8 mouse cellular contexts compared by ENCODE assay signal in genomic region chr15:78547415-78548335, GRCm38 (mm10). TPM values are rescaled to one million over a fixed set of nuclear protein-coding genes. Genes with fewer than 3 reads are reported as not detected.
DNase-seq lines count a peak whose midpoint lies in the region; ATAC-seq and TF ChIP-seq lines count a peak whose summit lies in the region.
"Had no signal": no experiment of that assay in that cellular context is flagged by ENCODE, and none has a peak within 500 bp of the region (broad histone marks: within the 10 kb centered on the region; RNA-seq: fewer than 3 reads in every experiment).

No protein-coding gene starts in this region.

- no peaks in the 10 kb centered on the region for H3K36me3 ChIP-seq in kidney, adult 2 months (ENCODE audit: control insufficient read depth, insufficient read depth, low read length)
- no peaks in the 10 kb centered on the region for H3K36me3 ChIP-seq in kidney, embryonic 16.5 days (ENCODE audit: insufficient read depth, low read length)
- no peaks in the 10 kb centered on the region for H3K36me3 ChIP-seq in ES-E14 (ENCODE audit: control insufficient read depth, insufficient read depth, low read length, poor library complexity, severe bottlenecking)
- H3K36me3 ChIP-seq: liver, embryonic 13.5 days had no signal

- peaks cover 6% of the 10 kb centered on the region; the same call in 1 of the 2 replicates for H3K4me1 ChIP-seq in kidney, adult 2 months (ENCODE audit: control insufficient read depth, insufficient read depth, low read length)
- peaks cover 14% of the 10 kb centered on the region for H3K4me1 ChIP-seq in kidney, embryonic 16.5 days (ENCODE audit: insufficient read depth, low read length)
- H3K4me1 ChIP-seq in ES-E14 (ENCODE audit: control insufficient read depth in 2 of 2, insufficient read depth in 2 of 2, low read length in 2 of 2, poor library complexity in 1 of 2): peaks cover 8 to 24% of the 10 kb centered on the region in 2 experiments

- H3K27ac ChIP-seq in kidney, adult 2 months (ENCODE audit: insufficient read depth, low read depth, low read length): no peak overlapping the region
- no peak overlapping the region for H3K27ac ChIP-seq in kidney, embryonic 16.5 days (ENCODE audit: low read length)
- H3K27ac ChIP-seq in ES-E14 (ENCODE audit: insufficient read depth, low read depth, low read length, poor library complexity, severe bottlenecking): peak overlapping the region; percentile 37; the same call in 1 of the 2 replicates
- H3K27ac ChIP-seq: liver, embryonic 13.5 days had no signal

- peak; percentile 66 for TF ChIP-seq CTCF in kidney, adult 2 months (conservative IDR thresholded peaks at IDR 0.05; ENCODE audit: insufficient read depth, insufficient read length, low read depth, low read length)

- no peak overlapping the region for H3K4me3 ChIP-seq in kidney, adult 2 months (ENCODE audit: insufficient read depth, low read depth, low read length)
- H3K4me3 ChIP-seq in kidney, embryonic 16.5 days (ENCODE audit: low read length): no peak overlapping the region
- H3K4me3 ChIP-seq in ES-E14 (ENCODE audit: insufficient read depth in 1 of 2, low read depth in 1 of 2, low read length in 2 of 2, poor library complexity in 1 of 2, severe bottlenecking in 1 of 2): no peak overlapping the region
- H3K4me3 ChIP-seq: liver, embryonic 13.5 days had no signal

- no peak for TF ChIP-seq POLR2A in kidney, adult 2 months (IDR thresholded peaks at IDR 0.05; ENCODE audit: low read depth, low read length)

- peak; percentile 91 for DNase-seq in kidney, adult 2 months
- no peak for DNase-seq in ES-E14 (ENCODE audit: low read depth, low spot score)
- DNase-seq in cerebellum, adult 9-10 months: peak; percentile 54
- peak; percentile 76 to 82 for DNase-seq in kidney, postnatal 36 days
- peak; percentile 61 for DNase-seq in thymus, postnatal 14 days
- DNase-seq: liver, embryonic 13.5 days had no signal

- no peaks in the 10 kb centered on the region for H3K27me3 ChIP-seq in kidney, adult 2 months (replicated peaks; ENCODE audit: control insufficient read depth, insufficient read depth, low read length)
- H3K27me3 ChIP-seq in kidney, embryonic 16.5 days (ENCODE audit: insufficient read depth, low read length): no peaks in the 10 kb centered on the region

- H3K9me3 ChIP-seq in kidney, embryonic 16.5 days (ENCODE audit: low read length): peaks cover 10% of the 10 kb centered on the region; the same call in 1 of the 2 replicates
- H3K9me3 ChIP-seq in ES-E14 (ENCODE audit: control insufficient read depth, insufficient read depth, low read depth, low read length): no peaks in the 10 kb centered on the region

- in situ Hi-C loops in ES-E14 (cut with MboI; ENCODE audit: low sequenced_read_pairs in 2 of 2, unreplicated experiment in 2 of 2): no loop called here

- WGBS in kidney, adult 2 months: 24% methylated on average over 5 of the region's 5 CpGs
- WGBS in kidney, embryonic 16.5 days: 41% methylated on average over 5 of the region's 5 CpGs

- no peak for ATAC-seq in kidney, embryonic 16.5 days (ENCODE audit: low FRiP score, low TSS enrichment)
- ATAC-seq in frontal cortex, adult (ENCODE audit: low TSS enrichment): no peak

- no peak overlapping the region for H3K4me2 ChIP-seq in kidney, embryonic 16.5 days (replicated peaks; ENCODE audit: low read depth, low read length)
- H3K4me2 ChIP-seq: liver, embryonic 13.5 days had no signal

- H3K9ac ChIP-seq in kidney, embryonic 16.5 days (replicated peaks; ENCODE audit: low read length): no peak overlapping the region
- peak overlapping the region; percentile 21; the same call in 1 of the 2 replicates for H3K9ac ChIP-seq in ES-E14 (ENCODE audit: insufficient read depth, low read depth, low read length, poor library complexity, severe bottlenecking)
- H3K9ac ChIP-seq: liver, embryonic 13.5 days had no signal

TF ChIP-seq in ES-E14, 5 proteins besides CTCF, POLR2A, EP300 and RAD21:
- TF ChIP-seq ZC3H11A (IDR thresholded peaks at IDR 0.05; ENCODE audit: borderline replicate concordance, low read depth, low read length) (peak; percentile 52; the same call in 1 of the 2 replicates), ZNF384 (IDR thresholded peaks at IDR 0.05; ENCODE audit: low read depth, low read length) (no peak), CHD2 (IDR thresholded peaks at IDR 0.05; ENCODE audit: low read depth, low read length) (no peak)

RNA-seq across cellular contexts. Expression of gene Sstr3, which starts 3.2 kb away (rescaled TPM):
- polyA plus RNA-seq in kidney, adult 2 months (2012; rRNA removed): 0.17 and 0.29 TPM in 2 replicates
- 0.36 and 0.69 TPM in 2 replicates for polyA plus RNA-seq in kidney, embryonic 16.5 days (2015; fragmentation: Nextera tagmentation; extraction: Ambion mirVana)
- 0.11 and 0.18 TPM in 2 replicates for total RNA-seq in ES-E14 (2012; rRNA removed)
- polyA plus RNA-seq: liver, embryonic 13.5 days had no signal

RNA-seq across cellular contexts. Expression of gene C1qtnf6, which starts 16.5 kb away (rescaled TPM):
- polyA plus RNA-seq in kidney, adult 2 months (2012; rRNA removed): 14.3 and 17.0 TPM in 2 replicates
- polyA plus RNA-seq in kidney, embryonic 16.5 days (2015; fragmentation: Nextera tagmentation; extraction: Ambion mirVana): 33.2 and 33.7 TPM in 2 replicates
- total RNA-seq in ES-E14 (2012; rRNA removed): 1.1 and 1.8 TPM in 2 replicates

RNA-seq across cellular contexts. Expression of gene Rac2, which starts 24.9 kb away (rescaled TPM):
- 32.3 and 117 TPM in 2 replicates for polyA plus RNA-seq in kidney, adult 2 months (2012; rRNA removed)
- polyA plus RNA-seq in kidney, embryonic 16.5 days (2015; fragmentation: Nextera tagmentation; extraction: Ambion mirVana): 8.3 and 10.4 TPM in 2 replicates
- total RNA-seq in ES-E14 (2012; rRNA removed): 2.6 and 2.9 TPM in 2 replicates

RNA-seq across cellular contexts. Expression of gene Cyth4, which starts 49.2 kb away (rescaled TPM):
- 10.6 and 12.1 TPM in 2 replicates for polyA plus RNA-seq in kidney, adult 2 months (2012; rRNA removed)
- polyA plus RNA-seq in kidney, embryonic 16.5 days (2015; fragmentation: Nextera tagmentation; extraction: Ambion mirVana): 7.7 and 8.3 TPM in 2 replicates
- total RNA-seq in ES-E14 (2012; rRNA removed): 2.3 and 2.7 TPM in 2 replicates

RNA-seq across cellular contexts. Expression of gene Il2rb, which starts 52.6 kb away (rescaled TPM):
- 2.2 and 6.3 TPM in 2 replicates for polyA plus RNA-seq in kidney, adult 2 months (2012; rRNA removed)
- 0.33 and 0.54 TPM in 2 replicates for polyA plus RNA-seq in kidney, embryonic 16.5 days (2015; fragmentation: Nextera tagmentation; extraction: Ambion mirVana)
- total RNA-seq in ES-E14 (2012; rRNA removed): 0.62 TPM in 1 of 2 replicates, not detected in the other
